Mouse (Mus musculus) hindlimb bud, embryonic 11.5 days (tissue): ENCODE measurements around the gene Afg1l.

Source experiments
- DNase-seq: peaks from one replicate; pipeline ENCODE4 v3.0.0-alpha.2; 2012; ENCODE audit warnings: low read depth, low spot score; ENCODE audit errors: extremely low spot score

Afg1l gene

GRCm38 (mm10) chr10:42477550-42478340 lies 620 bp downstream of the Afg1l start:
- DNase-seq, result no peak

GRCm38 (mm10) chr10:42476774-42477475 lies 1.4 kb downstream of the Afg1l start:
- DNase-seq, result no peak

- DNase-seq, result no peak
Measured at GRCm38 (mm10) chr10:42474946-42475514, 3.3 kb downstream of the Afg1l start.

DNA sequence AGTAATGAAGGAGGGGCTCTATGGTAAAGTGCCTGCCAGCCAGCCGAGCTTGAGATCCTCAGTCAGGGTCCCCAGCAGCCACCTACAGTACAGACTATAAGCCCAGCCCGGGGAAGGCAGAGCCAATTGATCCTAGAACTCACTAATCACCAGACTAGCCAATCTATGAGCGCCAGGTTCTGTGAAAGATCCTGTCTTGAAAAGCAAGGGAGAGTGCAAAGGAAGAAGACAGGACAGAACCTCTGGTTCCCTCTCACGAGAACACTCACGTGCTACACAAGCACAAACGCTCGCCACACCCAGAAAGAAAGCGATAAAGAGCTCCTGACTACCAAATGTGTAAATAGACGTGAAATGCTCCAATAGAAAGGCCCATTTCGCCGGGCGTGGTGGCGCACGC lies 13.6 kb downstream of the Afg1l start:
- no peak for DNase-seq

DNA sequence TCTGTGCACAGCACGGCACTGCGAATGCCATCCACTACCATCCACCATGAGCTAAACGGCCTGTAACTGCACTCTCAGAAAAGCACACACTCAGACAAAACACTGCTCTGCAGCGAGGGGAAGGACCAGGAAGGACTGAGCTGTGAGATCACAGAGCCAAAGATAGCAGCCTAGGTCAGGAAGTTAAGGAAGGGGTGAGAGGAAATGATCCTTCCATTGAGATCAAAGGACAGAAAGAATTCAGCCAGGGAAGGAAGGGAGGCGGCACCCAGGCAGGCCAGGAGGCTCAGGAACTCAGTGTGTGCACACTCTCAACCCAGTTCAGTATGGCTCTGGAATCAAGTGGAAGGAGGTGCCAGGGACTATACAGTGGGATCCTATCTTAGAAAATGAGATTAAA lies 14.1 kb downstream of the Afg1l start:
- DNase-seq, result no peak

GRCm38 (mm10) chr10:42457557-42458191 lies 20.7 kb downstream of the Afg1l start:
- DNase-seq, result no peak

- no peak for DNase-seq
Measured at GRCm38 (mm10) chr10:42455981-42456380, 22.4 kb downstream of the Afg1l start.

- DNase-seq, result no peak
Measured at GRCm38 (mm10) chr10:42454690-42455089, 23.7 kb downstream of the Afg1l start.

DNA sequence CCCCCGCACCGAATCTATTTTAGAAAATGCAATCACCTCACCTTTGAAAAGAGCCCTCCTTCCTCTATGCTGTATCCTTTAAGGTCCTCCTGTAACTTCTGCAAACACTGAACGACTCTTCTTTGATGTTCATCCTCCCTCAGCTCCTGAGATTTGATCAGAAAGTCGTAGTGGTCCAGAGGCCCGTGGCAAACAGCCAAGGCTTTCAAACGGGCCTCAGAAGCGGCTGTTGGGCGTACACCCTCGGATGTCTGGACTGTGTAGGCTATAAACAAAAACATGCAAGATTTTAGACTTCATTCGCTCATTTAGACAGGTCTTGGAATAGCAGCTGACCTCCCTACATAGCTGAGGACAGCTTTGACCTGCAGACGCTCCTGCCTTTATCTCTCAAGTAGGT lies 24.1 kb downstream of the Afg1l start:
- no peak for DNase-seq

- DNase-seq, result no peak
Measured at GRCm38 (mm10) chr10:42449672-42450071, 28.7 kb downstream of the Afg1l start.

- no peak for DNase-seq
Measured at GRCm38 (mm10) chr10:42448371-42448770, 30.0 kb downstream of the Afg1l start.

DNA sequence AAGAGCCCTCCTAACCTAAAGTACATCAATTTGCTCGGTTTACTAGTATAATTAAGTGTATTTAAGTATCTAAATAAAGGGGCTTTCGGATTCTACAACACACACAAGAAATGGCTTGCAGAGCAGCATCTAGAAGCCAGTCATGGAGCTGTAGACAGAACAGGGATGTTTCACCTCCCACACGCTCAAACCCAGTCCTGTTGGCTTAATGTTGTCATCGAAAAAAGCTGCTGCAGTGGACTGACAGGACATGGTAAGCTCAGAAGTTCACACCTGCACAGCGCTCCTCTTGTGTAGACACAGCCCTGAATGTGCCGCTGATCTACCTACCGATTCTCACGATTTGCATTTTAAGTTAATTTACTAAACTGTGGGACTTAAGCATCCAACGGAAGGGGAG lies 32.2 kb downstream of the Afg1l start:
- DNase-seq, result no peak

DNA sequence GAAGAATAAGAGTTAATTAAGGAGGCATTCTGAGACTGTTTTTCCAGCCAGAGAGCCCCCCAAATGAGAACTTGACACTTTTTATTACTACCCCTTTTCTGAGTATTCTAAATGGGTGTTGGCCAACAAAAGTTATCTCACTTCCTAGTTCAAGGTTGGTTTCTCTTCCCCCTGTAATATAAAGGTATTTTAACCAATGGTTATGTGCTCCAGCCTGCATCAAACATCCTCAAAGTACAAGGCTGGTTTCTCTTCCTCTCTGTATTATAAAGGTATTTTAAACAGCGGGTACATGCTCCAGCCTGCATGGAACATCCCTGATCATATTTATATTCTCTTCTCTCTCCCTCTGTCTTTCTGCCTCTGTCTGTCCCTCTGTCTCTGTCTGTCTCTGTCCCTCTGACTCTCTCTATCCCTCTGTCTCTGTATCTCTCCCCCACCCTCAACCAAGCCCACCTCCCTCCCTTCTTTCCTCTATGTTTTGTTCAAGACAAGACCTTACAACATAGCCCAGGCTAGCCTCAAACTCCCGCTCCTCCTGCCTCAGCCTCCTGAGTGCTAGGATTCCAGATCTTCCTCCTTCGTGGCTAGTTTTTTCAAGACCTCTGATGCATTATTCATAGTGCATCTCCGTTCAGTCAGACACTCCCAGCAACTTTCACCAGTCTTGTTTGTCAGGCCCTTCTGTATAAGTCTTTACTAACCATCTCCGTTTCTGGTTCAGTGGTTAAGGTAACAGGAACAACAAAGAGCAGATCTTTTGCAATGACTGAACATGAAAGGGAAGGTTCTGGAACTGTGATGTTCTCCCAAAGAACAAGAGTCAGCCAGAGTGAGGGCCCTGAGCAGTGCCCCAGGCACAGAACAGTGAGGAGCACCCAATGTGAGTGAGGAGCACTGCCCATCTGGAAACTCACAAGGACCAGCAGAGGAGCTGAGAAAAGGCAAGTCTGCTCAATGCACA lies 41.2 kb downstream of the Afg1l start:
- DNase-seq, result no peak

- no peak for DNase-seq
Measured at GRCm38 (mm10) chr10:42417530-42418174, 60.7 kb downstream of the Afg1l start.

GRCm38 (mm10) chr10:42415821-42416470 lies 62.4 kb downstream of the Afg1l start:
- no peak for DNase-seq

GRCm38 (mm10) chr10:42410748-42411537 lies 67.4 kb downstream of the Afg1l start:
- DNase-seq, result no peak

- DNase-seq, result no peak
Measured at GRCm38 (mm10) chr10:42390436-42390835, 87.9 kb downstream of the Afg1l start.

DNA sequence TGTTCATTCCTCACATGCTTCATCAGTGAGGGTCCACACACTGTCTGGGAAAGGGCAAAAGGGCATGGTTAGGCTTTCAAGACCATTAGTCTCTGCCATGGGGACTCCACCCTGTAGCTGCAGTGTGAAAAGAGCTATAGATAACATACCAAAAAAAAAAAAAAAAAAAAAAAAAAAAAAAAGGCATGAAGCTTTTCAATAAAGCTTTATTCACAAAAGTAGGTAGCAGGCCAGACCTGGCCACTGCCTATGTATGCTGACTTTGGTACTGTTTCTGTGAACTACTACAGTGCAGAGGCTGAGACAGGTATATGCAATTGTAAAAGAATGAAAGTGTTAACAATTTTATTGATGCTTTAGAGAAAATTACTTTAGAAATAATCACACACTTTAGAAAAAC lies 90.2 kb downstream of the Afg1l start:
- DNase-seq, result no peak
